Mouse (Mus musculus): Measurements from ENCODE around the gene Gnptg.
A peak's percentile ranks its signal among the peaks of the same experiment; 100 is the strongest.

The Gnptg gene

DNA sequence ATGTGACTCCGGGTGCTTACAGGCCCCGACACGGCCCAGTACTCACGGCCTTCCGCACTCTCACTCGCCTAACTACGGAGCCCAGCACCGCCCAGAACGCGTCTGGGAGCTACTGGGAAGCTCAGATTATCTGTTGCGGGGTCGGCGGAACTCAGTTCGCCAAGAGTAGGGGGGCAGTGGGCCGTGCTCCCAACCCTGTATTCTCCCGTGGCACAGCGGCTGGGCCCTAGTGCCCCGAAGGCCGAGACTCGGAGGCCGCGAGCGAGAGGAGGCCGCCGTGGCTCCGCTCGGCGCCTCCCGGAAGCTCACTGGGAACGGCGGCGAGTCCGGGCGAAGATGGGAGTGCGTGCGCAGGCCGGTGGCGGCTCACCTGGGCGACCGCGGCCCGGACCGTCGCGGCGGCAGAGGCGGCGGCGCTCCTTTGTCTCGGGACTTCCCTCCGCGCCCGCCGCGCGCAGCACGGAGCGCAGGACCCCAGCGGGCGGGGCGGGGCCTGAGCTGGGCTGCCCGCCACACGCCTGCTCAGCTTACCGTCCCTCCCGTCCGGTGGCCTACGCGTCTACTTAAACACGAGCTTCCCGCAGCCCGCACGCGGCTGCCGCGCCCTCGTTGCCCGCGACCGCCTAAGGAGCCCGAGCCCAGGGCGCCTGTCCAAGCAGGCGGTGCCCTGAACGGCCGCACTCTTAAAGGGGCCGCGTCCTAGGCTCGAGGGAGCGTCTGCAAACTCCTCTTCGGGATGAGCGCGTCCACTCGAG lies 33.2 kb upstream of the Gnptg start:
- Histone ChIP-seq H3K9me3 (ENCODE audit: low read length) (no peaks in the 10 kb centered on the region), H3K4me3 (replicated peaks; ENCODE audit: low read length) (peak overlapping the region; percentile 100), H3K27me3 (ENCODE audit: insufficient read depth, low read length) (no peaks in the 10 kb centered on the region), H3K4me1 (replicated peaks; ENCODE audit: low read depth, low read length) (peaks cover 63% of the 10 kb centered on the region), H3K36me3 (ENCODE audit: insufficient read depth, low read length) (peaks cover 40% of the 10 kb centered on the region)
- no peak for TF ChIP-seq POU5F1 (IDR thresholded peaks at IDR 0.05; ENCODE audit: borderline replicate concordance, low read length)
- no peak for TF ChIP-seq CTCF (conservative IDR thresholded peaks at IDR 0.05; ENCODE audit: low read length)
- TF ChIP-seq NANOG (IDR thresholded peaks at IDR 0.05; ENCODE audit: borderline replicate concordance, low read length), result no peak

- peaks cover 48% of the 10 kb centered on the region for H3K36me3 ChIP-seq (ENCODE audit: insufficient read depth, low read length)
- no peak for TF ChIP-seq NANOG (IDR thresholded peaks at IDR 0.05; ENCODE audit: borderline replicate concordance, low read length)
- TF ChIP-seq CTCF (conservative IDR thresholded peaks at IDR 0.05; ENCODE audit: low read length), result no peak
- no peak for TF ChIP-seq POU5F1 (IDR thresholded peaks at IDR 0.05; ENCODE audit: borderline replicate concordance, low read length)
- H3K4me3 ChIP-seq (replicated peaks; ENCODE audit: low read length), result peak overlapping the region; percentile 100
Observed at GRCm38 (mm10) chr17:25272326-25272725, 32.4 kb upstream of the Gnptg start.

DNA sequence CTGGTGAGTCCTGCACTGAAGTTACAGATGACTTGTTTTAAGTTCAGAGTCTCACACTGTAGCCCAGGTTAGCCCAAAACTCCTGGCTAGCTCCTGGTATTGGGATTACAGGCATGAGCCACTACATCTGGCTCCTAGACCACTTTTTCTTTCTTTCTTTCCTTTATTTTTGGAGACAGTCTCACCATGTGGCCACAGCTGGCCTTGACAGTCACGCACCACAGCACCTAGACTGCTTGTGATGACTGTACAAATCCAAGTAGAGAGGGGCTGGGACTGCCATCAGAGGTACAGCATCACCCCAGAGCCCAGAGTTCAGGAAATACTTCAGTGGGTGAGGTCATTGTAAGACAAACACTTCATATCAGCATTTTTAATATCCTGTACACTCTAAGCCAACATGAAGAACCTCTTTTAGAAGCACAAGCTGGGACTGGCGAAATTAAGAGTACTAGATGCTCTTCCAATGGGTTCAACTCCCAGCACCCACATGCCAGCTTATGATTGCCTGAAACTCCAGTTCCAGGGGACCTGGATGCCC lies 30.9 kb upstream of the Gnptg start:
- peak overlapping the region; percentile 100 for H3K4me3 ChIP-seq (replicated peaks; ENCODE audit: low read length)
- no peaks in the 10 kb centered on the region for H3K9me3 ChIP-seq (ENCODE audit: low read length)
- TF ChIP-seq POU5F1 (IDR thresholded peaks at IDR 0.05; ENCODE audit: borderline replicate concordance, low read length), result no peak
- no peak for TF ChIP-seq NANOG (IDR thresholded peaks at IDR 0.05; ENCODE audit: borderline replicate concordance, low read length)
- no peak for TF ChIP-seq CTCF (conservative IDR thresholded peaks at IDR 0.05; ENCODE audit: low read length)
- peaks cover 62% of the 10 kb centered on the region for H3K36me3 ChIP-seq (ENCODE audit: insufficient read depth, low read length)
- H3K4me1 ChIP-seq (replicated peaks; ENCODE audit: low read depth, low read length), result peaks cover 73% of the 10 kb centered on the region
- no peaks in the 10 kb centered on the region for H3K27me3 ChIP-seq (ENCODE audit: insufficient read depth, low read length)

More at GRCm38 (mm10) chr17:25272326-25272725, 32.4 kb upstream of the Gnptg start:
- no peaks in the 10 kb centered on the region for H3K9me3 ChIP-seq (ENCODE audit: low read length)
- no peaks in the 10 kb centered on the region for H3K27me3 ChIP-seq (ENCODE audit: insufficient read depth, low read length)
- H3K4me1 ChIP-seq (replicated peaks; ENCODE audit: low read depth, low read length), result peaks cover 70% of the 10 kb centered on the region

DNA sequence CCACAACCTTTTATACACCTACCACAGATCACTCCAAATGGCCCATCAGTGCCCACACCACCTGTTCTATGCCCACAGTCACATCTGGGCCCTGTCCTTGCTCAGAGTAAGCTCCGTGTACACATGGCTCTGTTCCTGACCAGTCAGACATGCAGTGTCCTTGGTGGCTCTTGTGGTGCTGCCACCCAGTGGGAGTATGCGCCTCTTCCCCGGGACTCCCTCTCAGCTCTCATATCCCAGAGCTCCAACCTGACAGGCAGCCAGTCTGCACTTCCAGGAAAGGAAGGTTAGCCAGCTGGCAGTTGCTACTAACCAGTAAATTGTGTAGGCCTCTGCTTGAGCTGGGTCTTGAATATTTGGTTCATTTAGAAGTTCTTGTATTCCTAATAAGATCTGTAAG lies 24.5 kb upstream of the Gnptg start:
- peaks cover 45% of the 10 kb centered on the region for H3K4me1 ChIP-seq (replicated peaks; ENCODE audit: low read depth, low read length)
- H3K9me3 ChIP-seq (ENCODE audit: low read length), result no peaks in the 10 kb centered on the region
- H3K36me3 ChIP-seq (ENCODE audit: insufficient read depth, low read length), result peaks cover 84% of the 10 kb centered on the region
- no peak overlapping the region for H3K4me3 ChIP-seq (replicated peaks; ENCODE audit: low read length)
- TF ChIP-seq NANOG (IDR thresholded peaks at IDR 0.05; ENCODE audit: borderline replicate concordance, low read length) (no peak), CTCF (conservative IDR thresholded peaks at IDR 0.05; ENCODE audit: low read length) (0 out of 2 replicates have a peak, but pooled peaks have one; percentile 18), POU5F1 (IDR thresholded peaks at IDR 0.05; ENCODE audit: borderline replicate concordance, low read length) (no peak)
- no peaks in the 10 kb centered on the region for H3K27me3 ChIP-seq (ENCODE audit: insufficient read depth, low read length)

DNA sequence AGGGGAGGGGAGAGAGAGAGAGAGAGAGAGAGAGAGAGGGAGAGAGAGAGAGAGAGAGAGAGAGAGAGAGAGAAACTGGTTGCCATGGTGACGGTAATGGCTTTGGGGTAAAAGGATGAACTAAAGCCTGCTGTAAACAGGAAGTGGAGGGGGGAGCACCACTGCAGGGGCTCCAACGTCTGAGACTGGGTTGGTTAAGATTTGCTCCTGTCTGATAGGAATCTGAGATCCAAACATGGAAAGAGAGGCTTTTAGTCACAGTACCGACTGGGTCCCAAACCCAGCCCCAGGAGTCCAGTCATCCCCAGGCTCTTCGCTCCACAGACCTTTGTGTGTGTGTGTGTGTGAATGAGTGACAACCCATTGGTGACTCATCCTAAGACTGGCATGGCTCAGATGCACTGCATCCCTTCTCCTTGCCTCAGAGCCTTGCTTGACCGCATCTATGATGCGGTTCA lies 17.9 kb upstream of the Gnptg start:
- H3K4me3 ChIP-seq (replicated peaks; ENCODE audit: low read length), result no peak overlapping the region
- H3K4me1 ChIP-seq (replicated peaks; ENCODE audit: low read depth, low read length), result peaks cover 32% of the 10 kb centered on the region
- peaks cover 43% of the 10 kb centered on the region for H3K27me3 ChIP-seq (ENCODE audit: insufficient read depth, low read length)
- peaks cover 28% of the 10 kb centered on the region for H3K36me3 ChIP-seq (ENCODE audit: insufficient read depth, low read length)
- H3K9me3 ChIP-seq (ENCODE audit: low read length), result no peaks in the 10 kb centered on the region
- no peak for TF ChIP-seq CTCF (conservative IDR thresholded peaks at IDR 0.05; ENCODE audit: low read length)
- TF ChIP-seq POU5F1 (IDR thresholded peaks at IDR 0.05; ENCODE audit: borderline replicate concordance, low read length), result no peak

DNA sequence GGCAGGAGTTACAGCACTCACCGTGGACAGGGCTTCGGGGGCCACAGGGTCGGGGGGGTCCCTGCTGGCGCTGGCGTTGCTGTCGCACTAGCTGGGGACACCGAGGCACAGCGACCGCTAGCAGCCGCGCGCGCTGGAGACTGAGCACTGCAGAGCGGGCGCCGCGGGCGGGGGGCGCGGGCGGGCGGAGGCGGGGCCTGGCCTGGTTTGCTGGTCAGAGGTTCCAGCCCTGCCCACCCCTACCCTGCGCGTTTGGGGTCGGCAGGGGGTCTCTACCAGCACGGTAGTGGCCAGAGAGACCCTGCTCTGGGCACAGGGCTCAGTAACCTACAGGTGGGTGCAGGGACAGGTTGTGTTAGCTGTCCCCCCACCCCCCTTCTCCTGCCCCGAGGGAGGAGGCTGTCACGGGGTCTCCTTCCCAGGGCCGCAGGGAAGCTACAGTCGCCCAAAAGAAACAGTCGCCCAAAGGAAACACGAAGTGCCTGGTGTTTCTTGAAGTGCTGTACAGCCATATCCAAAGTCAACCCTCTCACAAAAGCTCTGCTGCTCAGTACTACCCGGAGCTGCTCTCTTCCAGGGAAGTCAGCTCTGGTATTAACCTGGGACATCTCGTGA lies 16.3 kb upstream of the Gnptg start, which contains the start of gene Baiap3:
TSS of gene Baiap3 (minus strand) at position 225 of the 615 bp plus-strand sequence.
- Histone ChIP-seq H3K27me3 (ENCODE audit: insufficient read depth, low read length) (peaks cover 55% of the 10 kb centered on the region), H3K36me3 (ENCODE audit: insufficient read depth, low read length) (peaks cover 22% of the 10 kb centered on the region), H3K4me3 (replicated peaks; ENCODE audit: low read length) (peak within 1 kb of the TSS; percentile 71), H3K9me3 (ENCODE audit: low read length) (no peaks in the 10 kb centered on the region), H3K4me1 (replicated peaks; ENCODE audit: low read depth, low read length) (peaks cover 29% of the 10 kb centered on the region)
- TF ChIP-seq NANOG (IDR thresholded peaks at IDR 0.05; ENCODE audit: borderline replicate concordance, low read length) (no peak), POU5F1 (IDR thresholded peaks at IDR 0.05; ENCODE audit: borderline replicate concordance, low read length) (no peak), CTCF (conservative IDR thresholded peaks at IDR 0.05; ENCODE audit: low read length) (no peak)

DNA sequence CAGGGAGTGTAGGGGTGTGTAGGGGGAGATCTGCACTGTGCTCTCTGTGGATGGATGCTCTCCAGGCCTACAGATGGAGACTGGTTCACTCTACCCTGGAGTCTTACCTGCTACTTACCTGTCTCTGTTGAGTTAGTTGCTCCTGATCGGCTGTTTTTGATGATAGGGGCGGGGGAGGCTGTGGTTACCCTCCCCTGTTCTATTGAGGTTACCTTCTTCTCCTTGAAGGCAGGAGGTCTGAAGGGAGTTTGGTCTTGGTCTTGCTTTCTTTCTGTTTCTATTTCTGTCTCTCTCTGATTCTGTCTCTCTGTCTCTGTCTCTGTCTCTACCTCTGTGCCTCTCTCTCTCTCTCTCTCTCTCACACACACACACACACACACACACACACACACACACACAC lies 15.2 kb upstream of the Gnptg start:
- H3K27me3 ChIP-seq (ENCODE audit: insufficient read depth, low read length), result peaks cover 65% of the 10 kb centered on the region
- H3K4me1 ChIP-seq (replicated peaks; ENCODE audit: low read depth, low read length), result peaks cover 27% of the 10 kb centered on the region
- H3K4me3 ChIP-seq (replicated peaks; ENCODE audit: low read length), result no peak overlapping the region
- no peak for TF ChIP-seq CTCF (conservative IDR thresholded peaks at IDR 0.05; ENCODE audit: low read length)
- TF ChIP-seq NANOG (IDR thresholded peaks at IDR 0.05; ENCODE audit: borderline replicate concordance, low read length), result no peak
- TF ChIP-seq POU5F1 (IDR thresholded peaks at IDR 0.05; ENCODE audit: borderline replicate concordance, low read length), result no peak
- H3K36me3 ChIP-seq (ENCODE audit: insufficient read depth, low read length), result peaks cover 17% of the 10 kb centered on the region
- no peaks in the 10 kb centered on the region for H3K9me3 ChIP-seq (ENCODE audit: low read length)

- no peak overlapping the region for H3K4me3 ChIP-seq (replicated peaks; ENCODE audit: low read length)
- peaks cover 71% of the 10 kb centered on the region for H3K27me3 ChIP-seq (ENCODE audit: insufficient read depth, low read length)
- H3K4me1 ChIP-seq (replicated peaks; ENCODE audit: low read depth, low read length), result peaks cover 20% of the 10 kb centered on the region
- peaks cover 4% of the 10 kb centered on the region for H3K36me3 ChIP-seq (ENCODE audit: insufficient read depth, low read length)
- no peaks in the 10 kb centered on the region for H3K9me3 ChIP-seq (ENCODE audit: low read length)
- TF ChIP-seq NANOG (IDR thresholded peaks at IDR 0.05; ENCODE audit: borderline replicate concordance, low read length) (no peak), POU5F1 (IDR thresholded peaks at IDR 0.05; ENCODE audit: borderline replicate concordance, low read length) (no peak), CTCF (conservative IDR thresholded peaks at IDR 0.05; ENCODE audit: low read length) (no peak)
Observed at GRCm38 (mm10) chr17:25253760-25254159, 13.8 kb upstream of the Gnptg start.
